Mouse (Mus musculus): Measurements from ENCODE around the gene Arhgef39. TPM values are rescaled to one million over a fixed set of nuclear protein-coding genes. Genes with fewer than 3 reads are reported as not detected.

Arhgef39 gene
- polyA plus RNA-seq, 1 experiment from 2014 or later, result 31.0 TPM

GRCm38 (mm10) chr4:43507938-43508665 lies 8.6 kb upstream of the Arhgef39 start:
- H3K27me3 ChIP-seq (ENCODE audit: control insufficient read depth, insufficient read depth, low read length), result no peaks in the 10 kb centered on the region
- WGBS, result 4% methylated on average over 21 of the region's 22 CpGs
- peak overlapping the region; percentile 63 to 69; a peak in 3 of 4 replicates for H3K27ac ChIP-seq (replicated peaks in 1 of 2; ENCODE audit: control insufficient read depth in 1 of 2, insufficient read depth in 1 of 2, low read depth in 2 of 2, low read length in 2 of 2)
- peak; percentile 25; the same call in 1 of the 2 replicates for ATAC-seq (ENCODE audit: insufficient number of reproducible peaks, insufficient read depth, low FRiP score, low read depth)
- peak overlapping the region; percentile 55 to 74 for H3K4me3 ChIP-seq (ENCODE audit: control insufficient read depth in 1 of 2, insufficient read depth in 1 of 2, low read depth in 1 of 2, low read length in 2 of 2)
- peaks cover 12 to 18% of the 10 kb centered on the region in 2 experiments for H3K4me1 ChIP-seq (ENCODE audit: control insufficient read depth in 2 of 2, insufficient read depth in 2 of 2, low read length in 2 of 2)
- no peaks in the 10 kb centered on the region for H3K36me3 ChIP-seq (ENCODE audit: control insufficient read depth, insufficient read depth, low read length)
- H3K9ac ChIP-seq (ENCODE audit: low read length), result peak overlapping the region; percentile 76
- no peaks in the 10 kb centered on the region for H3K9me3 ChIP-seq (ENCODE audit: control insufficient read depth, low read length)
- peak overlapping the region; percentile 91 for H3K4me2 ChIP-seq (ENCODE audit: low read length)

GRCm38 (mm10) chr4:43506536-43507185 lies 7.2 kb upstream of the Arhgef39 start, which contains the start of gene Car9:
Gene Car9, plus strand, starts transcription at chr4:43506966.
- H3K4me3 ChIP-seq (ENCODE audit: control insufficient read depth in 1 of 2, insufficient read depth in 1 of 2, low read depth in 1 of 2, low read length in 2 of 2), result peak within 1 kb of the TSS; percentile 55 to 74
- peak within 1 kb of the TSS; percentile 76; the same call in 1 of the 2 replicates for H3K9ac ChIP-seq (ENCODE audit: low read length)
- H3K27ac ChIP-seq (replicated peaks in 1 of 2; ENCODE audit: control insufficient read depth in 1 of 2, insufficient read depth in 1 of 2, low read depth in 2 of 2, low read length in 2 of 2), result no peak within 1 kb of the TSS
- H3K36me3 ChIP-seq (ENCODE audit: control insufficient read depth, insufficient read depth, low read length), result no peaks in the 10 kb centered on the region
- peak within 1 kb of the TSS; percentile 91 for H3K4me2 ChIP-seq (ENCODE audit: low read length)
- no peaks in the 10 kb centered on the region for H3K27me3 ChIP-seq (ENCODE audit: control insufficient read depth, insufficient read depth, low read length)
- ATAC-seq (ENCODE audit: insufficient number of reproducible peaks, insufficient read depth, low FRiP score, low read depth), result no peak
- 71% methylated on average over 9 of the region's 9 CpGs for WGBS
- no peaks in the 10 kb centered on the region for H3K9me3 ChIP-seq (ENCODE audit: control insufficient read depth, low read length)
- H3K4me1 ChIP-seq (ENCODE audit: control insufficient read depth in 2 of 2, insufficient read depth in 2 of 2, low read length in 2 of 2), result peaks cover 10 to 12% of the 10 kb centered on the region in 2 experiments

DNA sequence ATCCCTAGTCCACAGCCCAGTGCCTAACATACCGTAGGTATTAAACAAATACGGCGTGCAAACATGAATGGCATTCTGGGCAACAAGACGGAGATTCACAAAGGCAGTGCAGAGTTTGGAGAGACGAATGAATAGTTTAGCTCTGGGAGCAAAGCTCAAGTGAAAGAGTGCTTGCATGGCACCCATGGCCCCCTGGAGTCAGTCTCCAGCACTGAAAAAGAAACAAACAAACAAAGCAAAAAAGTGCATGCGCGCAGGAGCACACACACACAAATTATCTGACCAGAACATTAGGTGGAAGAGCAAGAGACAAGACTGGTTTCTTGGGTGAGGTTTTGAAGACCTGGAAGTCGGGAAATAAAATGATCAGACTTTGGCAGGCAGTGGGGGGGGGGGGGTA lies 6.6 kb upstream of the Arhgef39 start:
- 86% methylated on average over 8 of the region's 8 CpGs for WGBS
- H3K4me3 ChIP-seq (ENCODE audit: control insufficient read depth in 1 of 2, insufficient read depth in 1 of 2, low read depth in 1 of 2, low read length in 2 of 2), result no peak overlapping the region

DNA sequence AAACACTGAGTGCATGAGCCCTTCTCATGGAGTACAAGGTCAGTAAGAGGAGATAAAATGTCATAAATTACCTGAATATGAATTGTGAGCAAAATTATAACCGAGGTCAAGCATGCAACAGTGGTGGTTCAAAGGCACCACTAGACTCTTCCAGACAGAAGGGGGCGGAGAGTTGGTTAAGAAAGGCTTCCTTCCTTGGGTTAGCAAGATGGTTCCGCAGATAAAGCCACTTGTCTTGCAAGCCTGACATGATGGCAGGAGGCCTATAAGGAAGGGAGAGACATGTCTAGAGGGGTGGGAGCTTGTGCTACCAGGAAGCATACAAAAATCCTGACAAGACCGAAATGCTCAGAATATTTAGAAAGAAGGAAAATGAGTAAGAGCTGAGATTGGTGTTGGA lies 4.8 kb upstream of the Arhgef39 start:
- H3K36me3 ChIP-seq (ENCODE audit: control insufficient read depth, insufficient read depth, low read length), result no peaks in the 10 kb centered on the region

More for the DNA sequence above, 6.6 kb upstream of the Arhgef39 start:
- no peaks in the 10 kb centered on the region for H3K27me3 ChIP-seq (ENCODE audit: control insufficient read depth, insufficient read depth, low read length)
- H3K4me1 ChIP-seq (ENCODE audit: control insufficient read depth in 2 of 2, insufficient read depth in 2 of 2, low read length in 2 of 2), result peaks cover 10 to 12% of the 10 kb centered on the region in 2 experiments
- H3K27ac ChIP-seq (replicated peaks in 1 of 2; ENCODE audit: control insufficient read depth in 1 of 2, insufficient read depth in 1 of 2, low read depth in 2 of 2, low read length in 2 of 2), result no peak overlapping the region
- H3K4me2 ChIP-seq (ENCODE audit: low read length), result no peak overlapping the region
- H3K36me3 ChIP-seq (ENCODE audit: control insufficient read depth, insufficient read depth, low read length), result no peaks in the 10 kb centered on the region
- H3K9ac ChIP-seq (ENCODE audit: low read length), result no peak overlapping the region
- no peaks in the 10 kb centered on the region for H3K9me3 ChIP-seq (ENCODE audit: control insufficient read depth, low read length)
- no peak for ATAC-seq (ENCODE audit: insufficient number of reproducible peaks, insufficient read depth, low FRiP score, low read depth)

GRCm38 (mm10) chr4:43503506-43503905 lies 4.0 kb upstream of the Arhgef39 start:
- no peak overlapping the region for H3K4me2 ChIP-seq (ENCODE audit: low read length)
- 84% methylated on average over 6 of the region's 6 CpGs for WGBS
- ATAC-seq (ENCODE audit: insufficient number of reproducible peaks, insufficient read depth, low FRiP score, low read depth), result no peak
- H3K36me3 ChIP-seq (ENCODE audit: control insufficient read depth, insufficient read depth, low read length), result no peaks in the 10 kb centered on the region
- H3K4me3 ChIP-seq (ENCODE audit: control insufficient read depth in 1 of 2, insufficient read depth in 1 of 2, low read depth in 1 of 2, low read length in 2 of 2), result no peak overlapping the region
- no peak overlapping the region for H3K9ac ChIP-seq (ENCODE audit: low read length)
- no peaks in the 10 kb centered on the region for H3K27me3 ChIP-seq (ENCODE audit: control insufficient read depth, insufficient read depth, low read length)
- H3K4me1 ChIP-seq (ENCODE audit: control insufficient read depth in 2 of 2, insufficient read depth in 2 of 2, low read length in 2 of 2), result peaks cover 9 to 19% of the 10 kb centered on the region in 2 experiments
- H3K9me3 ChIP-seq (ENCODE audit: control insufficient read depth, low read length), result no peaks in the 10 kb centered on the region
- H3K27ac ChIP-seq (replicated peaks in 1 of 2; ENCODE audit: control insufficient read depth in 1 of 2, insufficient read depth in 1 of 2, low read depth in 2 of 2, low read length in 2 of 2), result no peak overlapping the region

More for the DNA sequence above, 4.8 kb upstream of the Arhgef39 start:
- WGBS, result 84% methylated on average over 4 of the region's 4 CpGs
- peaks cover 14 to 17% of the 10 kb centered on the region in 2 experiments for H3K4me1 ChIP-seq (ENCODE audit: control insufficient read depth in 2 of 2, insufficient read depth in 2 of 2, low read length in 2 of 2)
- H3K27me3 ChIP-seq (ENCODE audit: control insufficient read depth, insufficient read depth, low read length), result no peaks in the 10 kb centered on the region
- no peak overlapping the region for H3K9ac ChIP-seq (ENCODE audit: low read length)
- H3K4me3 ChIP-seq (ENCODE audit: control insufficient read depth in 1 of 2, insufficient read depth in 1 of 2, low read depth in 1 of 2, low read length in 2 of 2), result no peak overlapping the region
- no peak overlapping the region for H3K4me2 ChIP-seq (ENCODE audit: low read length)
- no peak for ATAC-seq (ENCODE audit: insufficient number of reproducible peaks, insufficient read depth, low FRiP score, low read depth)
- H3K9me3 ChIP-seq (ENCODE audit: control insufficient read depth, low read length), result no peaks in the 10 kb centered on the region
- no peak overlapping the region for H3K27ac ChIP-seq (replicated peaks in 1 of 2; ENCODE audit: control insufficient read depth in 1 of 2, insufficient read depth in 1 of 2, low read depth in 2 of 2, low read length in 2 of 2)

GRCm38 (mm10) chr4:43503041-43503440 lies 3.5 kb upstream of the Arhgef39 start:
- WGBS, result 76% methylated on average over 2 of the region's 2 CpGs
- Histone ChIP-seq H3K36me3 (ENCODE audit: control insufficient read depth, insufficient read depth, low read length) (no peaks in the 10 kb centered on the region), H3K27me3 (ENCODE audit: control insufficient read depth, insufficient read depth, low read length) (no peaks in the 10 kb centered on the region), H3K27ac (replicated peaks in 1 of 2; ENCODE audit: control insufficient read depth in 1 of 2, insufficient read depth in 1 of 2, low read depth in 2 of 2, low read length in 2 of 2) (no peak overlapping the region), H3K4me2 (ENCODE audit: low read length) (no peak overlapping the region), H3K9ac (ENCODE audit: low read length) (no peak overlapping the region), H3K4me1 (ENCODE audit: control insufficient read depth in 2 of 2, insufficient read depth in 2 of 2, low read length in 2 of 2) (peaks cover 11 to 21% of the 10 kb centered on the region in 2 experiments), H3K4me3 (ENCODE audit: control insufficient read depth in 1 of 2, insufficient read depth in 1 of 2, low read depth in 1 of 2, low read length in 2 of 2) (no peak overlapping the region), H3K9me3 (ENCODE audit: control insufficient read depth, low read length) (no peaks in the 10 kb centered on the region)
- ATAC-seq (ENCODE audit: insufficient number of reproducible peaks, insufficient read depth, low FRiP score, low read depth), result no peak

DNA sequence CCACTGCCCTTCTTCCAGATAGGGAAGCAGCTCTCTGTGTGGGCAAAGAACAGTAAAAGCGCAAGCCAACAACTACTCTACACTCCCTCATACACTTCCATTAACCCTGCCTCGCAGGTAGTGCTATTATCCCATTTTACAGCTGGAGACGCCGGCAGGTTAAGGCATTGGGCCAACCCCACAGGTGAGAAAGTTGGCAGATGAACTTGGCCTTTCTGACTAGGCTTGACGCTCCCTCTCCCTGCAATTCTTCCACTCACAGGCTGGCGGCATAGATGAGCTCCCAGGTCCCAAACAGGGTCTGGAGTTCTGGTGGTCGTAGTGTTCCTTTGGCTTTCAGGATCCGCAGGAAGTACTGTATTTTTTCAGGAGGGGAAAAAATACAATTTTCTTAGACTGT lies 512 bp downstream of the Arhgef39 start:
- Histone ChIP-seq H3K27me3 (ENCODE audit: control insufficient read depth, insufficient read depth, low read length) (no peaks in the 10 kb centered on the region), H3K4me1 (ENCODE audit: control insufficient read depth in 2 of 2, insufficient read depth in 2 of 2, low read length in 2 of 2) (peaks cover 22 to 50% of the 10 kb centered on the region in 2 experiments), H3K27ac (replicated peaks in 1 of 2; ENCODE audit: control insufficient read depth in 1 of 2, insufficient read depth in 1 of 2, low read depth in 2 of 2, low read length in 2 of 2) (peak overlapping the region in 1 of 2 experiments; percentile 35; a peak in 2 of 4 replicates), H3K36me3 (ENCODE audit: control insufficient read depth, insufficient read depth, low read length) (peaks cover 25% of the 10 kb centered on the region), H3K9ac (ENCODE audit: low read length) (peak overlapping the region; percentile 82), H3K4me3 (ENCODE audit: control insufficient read depth in 1 of 2, insufficient read depth in 1 of 2, low read depth in 1 of 2, low read length in 2 of 2) (peak overlapping the region; percentile 57 to 72), H3K9me3 (ENCODE audit: control insufficient read depth, low read length) (no peaks in the 10 kb centered on the region), H3K4me2 (ENCODE audit: low read length) (peak overlapping the region; percentile 84)
- WGBS, result 13% methylated on average over 8 of the region's 8 CpGs
- no peak for ATAC-seq (ENCODE audit: insufficient number of reproducible peaks, insufficient read depth, low FRiP score, low read depth)

All from heart, embryonic 14.5 days (tissue).